Mouse (Mus musculus) midbrain, embryonic 11.5 days (tissue): ENCODE data around the gene Ip6k1. TPM values are rescaled to one million over a fixed set of nuclear protein-coding genes. Genes with fewer than 3 reads are reported as not detected.
"Not testable (repeated sequence)": the region's sequence is repeated elsewhere in the genome, so short reads cannot be mapped to it uniquely, and the experiment has no call there.

Experiments used
- ATAC-seq: fragments of 200-750 bp; cut with Nextera tagmentation; 2 replicates; pipeline ENCODE4 v1.8.0; 2017; ENCODE audit warnings: moderate TSS enrichment, moderate library complexity; ENCODE audit not compliant: low FRiP score
- DNase-seq: peaks from one replicate; pipeline ENCODE4 v3.0.0; 2015; ENCODE audit warnings: low spot score; ENCODE audit errors: missing footprints
- H3K27ac ChIP-seq: fragments of 300-500 bp; sonication (generic); 2 replicates; pipeline ENCODE4 v1.5.1; 2014; ENCODE audit warnings: low read depth, low read length
- H3K27me3 ChIP-seq: fragments of 300-500 bp; sonication (generic); 2 replicates; pipeline ENCODE4 v1.6.1; 2014; ENCODE audit warnings: mild to moderate bottlenecking, low read length, moderate library complexity, mixed read lengths; ENCODE audit not compliant: control insufficient read depth, insufficient read depth
- H3K36me3 ChIP-seq: fragments of 300-500 bp; sonication (generic); 2 replicates; pipeline ENCODE4 v1.6.1; 2014; ENCODE audit warnings: mild to moderate bottlenecking, low read length, moderate library complexity, mixed read lengths; ENCODE audit not compliant: control insufficient read depth, insufficient read depth
- H3K4me1 ChIP-seq: fragments of 300-500 bp; sonication (generic); 2 replicates; pipeline ENCODE4 v1.6.1; 2014; ENCODE audit warnings: low read length; ENCODE audit not compliant: control insufficient read depth, insufficient read depth
- H3K4me2 ChIP-seq: fragments of 300-500 bp; sonication (generic); 2 replicates; pipeline ENCODE4 v1.6.1; 2014; ENCODE audit warnings: mild to moderate bottlenecking, moderate library complexity
- H3K4me3 ChIP-seq: fragments of 300-500 bp; sonication (generic); 2 replicates; pipeline ENCODE4 v1.5.1; 2014; ENCODE audit warnings: low read depth, low read length
- H3K9ac ChIP-seq: fragments of 300-500 bp; sonication (generic); 2 replicates; pipeline ENCODE4 v1.6.1; 2014; ENCODE audit warnings: low read length
- H3K9me3 ChIP-seq: fragments of 300-500 bp; sonication (generic); 2 replicates; pipeline ENCODE4 v1.6.1; 2016; ENCODE audit warnings: low read length; ENCODE audit not compliant: control insufficient read depth
- WGBS: fragments of 180-500 bp; shearing (Covaris S2); extraction: QIAGEN DNeasy Blood & Tissue Kit; methylation state at CpG from one replicate; pipeline ENCODE4 v1.1.7; 2014; 5-methylcytosine and 5-hydroxymethylcytosine counted together
- polyA plus RNA-seq: library from polyadenylated mRNA; unstranded; fragments of >200 nt; fragmentation: Nextera tagmentation; extraction: Ambion mirVana; gene quantifications from 2 replicates; pipeline ENCODE4 v1.2.1, GENCODE M21; 2014

Gene Ip6k1
- polyA plus RNA-seq, 1 experiment from 2014 or later: 34.8 TPM

GRCm38 (mm10) chr9:108010385-108010784 is 8.1 kb downstream of the Ip6k1 start:
- H3K4me1 ChIP-seq: no peaks in the 10 kb centered on the region
- ATAC-seq (no peak), DNase-seq (no peak)
- H3K9me3 ChIP-seq: no peaks in the 10 kb centered on the region
- H3K36me3 ChIP-seq: peaks cover 4% of the 10 kb centered on the region; the same call in 1 of the 2 replicates
- no peak overlapping the region for H3K9ac ChIP-seq
- no peak overlapping the region for H3K27ac ChIP-seq
- H3K4me2 ChIP-seq: no peak overlapping the region
- no peaks in the 10 kb centered on the region for H3K27me3 ChIP-seq
- no peak overlapping the region for H3K4me3 ChIP-seq

- not testable (repeated sequence) for H3K27me3 ChIP-seq, H3K27ac ChIP-seq, H3K4me1 ChIP-seq, H3K9ac ChIP-seq, H3K4me2 ChIP-seq, H3K9me3 ChIP-seq, ATAC-seq, DNase-seq, H3K4me3 ChIP-seq, H3K36me3 ChIP-seq
- WGBS: 94% methylated on average over 2 of the region's 2 CpGs
Observed at GRCm38 (mm10) chr9:108013577-108013976, 11.3 kb downstream of the Ip6k1 start.

GRCm38 (mm10) chr9:108017127-108017526 is 14.8 kb downstream of the Ip6k1 start:
- WGBS: 90% methylated on average over 3 of the region's 3 CpGs
- Histone ChIP-seq H3K36me3 (peaks cover 6% of the 10 kb centered on the region; the same call in 1 of the 2 replicates), H3K9ac (no peak overlapping the region), H3K4me3 (no peak overlapping the region), H3K4me2 (no peak overlapping the region), H3K27me3 (no peaks in the 10 kb centered on the region), H3K9me3 (no peaks in the 10 kb centered on the region), H3K27ac (no peak overlapping the region), H3K4me1 (no peaks in the 10 kb centered on the region)
- DNase-seq (no peak), ATAC-seq (no peak)

- Histone ChIP-seq H3K9ac (no peak overlapping the region), H3K4me1 (no peaks in the 10 kb centered on the region), H3K36me3 (peaks cover 11% of the 10 kb centered on the region), H3K4me2 (no peak overlapping the region), H3K4me3 (no peak overlapping the region), H3K27ac (no peak overlapping the region), H3K27me3 (no peaks in the 10 kb centered on the region), H3K9me3 (no peaks in the 10 kb centered on the region)
- WGBS: 97% methylated on average over 1 of the region's 1 CpGs
- ATAC-seq: no peak
- no peak for DNase-seq
Observed at GRCm38 (mm10) chr9:108020741-108021140, 18.4 kb downstream of the Ip6k1 start.

GRCm38 (mm10) chr9:108023216-108023615 is 20.9 kb downstream of the Ip6k1 start:
- Histone ChIP-seq H3K4me1 (no peaks in the 10 kb centered on the region), H3K36me3 (peaks cover 21% of the 10 kb centered on the region), H3K9me3 (no peaks in the 10 kb centered on the region), H3K4me3 (no peak overlapping the region), H3K27ac (no peak overlapping the region), H3K27me3 (no peaks in the 10 kb centered on the region), H3K4me2 (no peak overlapping the region), H3K9ac (no peak overlapping the region)
- DNase-seq (no peak), ATAC-seq (no peak)
- 85% methylated on average over 3 of the region's 3 CpGs for WGBS

GRCm38 (mm10) chr9:108026584-108026983 is 24.3 kb downstream of the Ip6k1 start:
- Histone ChIP-seq H3K27me3 (no peaks in the 10 kb centered on the region), H3K27ac (no peak overlapping the region), H3K9me3 (no peaks in the 10 kb centered on the region), H3K36me3 (peaks cover 21% of the 10 kb centered on the region), H3K4me2 (no peak overlapping the region), H3K4me1 (no peaks in the 10 kb centered on the region), H3K9ac (no peak overlapping the region), H3K4me3 (no peak overlapping the region)
- DNase-seq (no peak), ATAC-seq (no peak)
- WGBS: 94% methylated on average over 3 of the region's 3 CpGs

- ATAC-seq (no peak), DNase-seq (no peak)
- WGBS: 99% methylated on average over 3 of the region's 3 CpGs
- Histone ChIP-seq H3K4me1 (no peaks in the 10 kb centered on the region), H3K27ac (no peak overlapping the region), H3K36me3 (peaks cover 26% of the 10 kb centered on the region), H3K9ac (no peak overlapping the region), H3K4me2 (no peak overlapping the region), H3K4me3 (no peak overlapping the region), H3K9me3 (no peaks in the 10 kb centered on the region), H3K27me3 (no peaks in the 10 kb centered on the region)
Observed at GRCm38 (mm10) chr9:108027867-108028266, 25.6 kb downstream of the Ip6k1 start.

- Histone ChIP-seq H3K9me3 (no peaks in the 10 kb centered on the region), H3K4me3 (no peak overlapping the region), H3K9ac (no peak overlapping the region), H3K4me2 (no peak overlapping the region), H3K36me3 (peaks cover 14% of the 10 kb centered on the region), H3K27ac (no peak overlapping the region), H3K4me1 (no peaks in the 10 kb centered on the region), H3K27me3 (no peaks in the 10 kb centered on the region)
- 85% methylated on average over 5 of the region's 5 CpGs for WGBS
- no peak for DNase-seq
- ATAC-seq: no peak
Observed at GRCm38 (mm10) chr9:108032126-108032525, 29.8 kb downstream of the Ip6k1 start.

- ATAC-seq (no peak), DNase-seq (no peak)
- Histone ChIP-seq H3K27me3 (no peaks in the 10 kb centered on the region), H3K27ac (no peak overlapping the region), H3K9me3 (no peaks in the 10 kb centered on the region), H3K36me3 (peaks cover 5% of the 10 kb centered on the region), H3K4me2 (no peak overlapping the region), H3K4me3 (no peak overlapping the region), H3K9ac (no peak overlapping the region), H3K4me1 (no peaks in the 10 kb centered on the region)
- 100% methylated on average over 2 of the region's 2 CpGs for WGBS
Observed at GRCm38 (mm10) chr9:108035331-108036156, 33.2 kb downstream of the Ip6k1 start.
